Mouse (Mus musculus): ENCODE measurements around the gene Kalrn. TPM values are rescaled to one million over a fixed set of nuclear protein-coding genes. Genes with fewer than 3 reads are reported as not detected.
A peak's percentile ranks its signal among the peaks of the same experiment; 100 is the strongest.

Kalrn gene
- polyA plus RNA-seq, 1 experiment from 2014 or later: 22.8 TPM

- no peak for DNase-seq (ENCODE audit: low spot score)
- H3K4me3 ChIP-seq: no peak overlapping the region
- H3K27me3 ChIP-seq (ENCODE audit: insufficient read depth, poor library complexity, severe bottlenecking): no peaks in the 10 kb centered on the region
- H3K27ac ChIP-seq: peak overlapping the region; percentile 86
- no peaks in the 10 kb centered on the region for H3K9me3 ChIP-seq
- H3K36me3 ChIP-seq: peaks cover 2% of the 10 kb centered on the region
- WGBS: 76% methylated on average over 7 of the region's 7 CpGs
- H3K4me1 ChIP-seq: peaks cover 40% of the 10 kb centered on the region
Observed at GRCm38 (mm10) chr16:34351575-34352150, 221.7 kb downstream of the Kalrn start.

- H3K36me3 ChIP-seq: no peaks in the 10 kb centered on the region
- H3K27ac ChIP-seq: peak overlapping the region; percentile 56; the same call in 1 of the 2 replicates
- 66% methylated on average over 10 of the region's 10 CpGs for WGBS
- no peak for DNase-seq (ENCODE audit: low spot score)
- peaks cover 43% of the 10 kb centered on the region for H3K4me1 ChIP-seq
- no peaks in the 10 kb centered on the region for H3K27me3 ChIP-seq (ENCODE audit: insufficient read depth, poor library complexity, severe bottlenecking)
- H3K4me3 ChIP-seq: no peak overlapping the region
- no peaks in the 10 kb centered on the region for H3K9me3 ChIP-seq
Observed at GRCm38 (mm10) chr16:34347574-34347973, 225.8 kb downstream of the Kalrn start.

DNA sequence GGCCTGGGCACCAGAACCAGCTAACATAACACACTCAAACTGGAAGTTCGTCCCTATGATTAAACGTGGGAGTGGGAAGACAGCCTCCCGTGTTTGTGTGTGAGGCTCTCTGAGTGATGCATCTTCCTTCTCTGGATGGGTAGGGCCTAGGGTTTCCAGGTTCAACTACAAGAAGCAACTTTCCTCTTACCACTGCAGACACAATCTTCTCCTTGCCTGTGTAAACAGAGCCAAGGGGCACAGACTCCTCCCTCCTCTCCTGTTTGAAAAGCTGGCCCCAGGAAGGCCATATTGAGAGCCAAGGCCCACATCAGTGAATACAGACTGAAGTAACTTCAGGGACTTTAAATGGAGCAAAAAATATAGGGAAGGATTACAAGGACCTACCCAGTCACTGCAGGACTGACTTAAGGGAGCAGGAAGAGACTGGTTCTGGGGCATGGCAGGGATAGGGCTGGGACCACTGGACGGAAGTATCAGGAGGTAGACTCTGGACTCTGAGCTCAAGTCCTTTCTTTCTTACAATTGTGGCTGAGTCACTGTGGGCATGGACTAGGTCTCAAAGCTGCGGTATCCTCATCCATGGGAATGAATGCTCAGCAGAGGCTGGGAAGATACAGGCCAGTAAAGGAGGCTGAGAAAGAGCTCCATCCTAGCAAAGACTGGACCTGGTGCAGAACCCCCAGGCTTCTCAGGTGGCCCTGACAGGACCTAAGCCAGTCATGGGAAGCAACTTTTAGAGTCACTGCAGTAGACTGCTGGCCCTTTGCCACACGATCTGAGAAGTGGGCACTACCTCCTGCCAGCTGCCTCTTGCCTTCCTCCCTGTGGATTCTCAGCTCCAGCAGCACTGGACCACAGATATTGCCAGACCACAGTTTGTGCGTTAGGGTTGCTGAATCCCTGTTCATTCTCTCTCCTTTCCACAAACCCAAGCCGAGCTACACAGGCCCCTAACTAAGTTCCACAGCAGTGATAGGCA is 228.1 kb downstream of the Kalrn start:
- Histone ChIP-seq H3K4me1 (peaks cover 34% of the 10 kb centered on the region), H3K9me3 (no peaks in the 10 kb centered on the region), H3K36me3 (no peaks in the 10 kb centered on the region), H3K27me3 (ENCODE audit: insufficient read depth, poor library complexity, severe bottlenecking) (no peaks in the 10 kb centered on the region), H3K27ac (no peak overlapping the region), H3K4me3 (no peak overlapping the region)
- DNase-seq (ENCODE audit: low spot score): no peak
- WGBS: 83% methylated on average over 8 of the region's 8 CpGs

DNA sequence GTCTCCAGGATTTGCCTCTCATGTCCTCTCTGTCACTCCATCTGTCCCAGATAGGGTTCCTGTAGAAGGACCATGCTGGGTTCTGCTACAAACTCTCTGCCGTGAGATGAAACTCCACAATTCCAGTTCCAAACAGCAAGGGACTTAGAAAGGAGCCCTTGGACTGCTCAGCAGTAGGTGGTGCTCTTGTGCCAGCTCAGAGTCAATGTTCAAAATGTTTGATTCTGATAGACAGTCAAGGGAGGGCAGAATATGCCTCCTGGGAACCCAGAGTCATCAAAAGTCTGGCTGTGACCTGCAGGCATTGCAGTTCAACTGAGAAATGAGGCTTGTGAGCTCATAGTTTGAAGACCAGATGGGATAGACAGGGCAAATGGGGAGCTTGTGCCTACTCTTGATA is 229.4 kb downstream of the Kalrn start:
- WGBS: 49% methylated on average over 1 of the region's 1 CpGs
- no peak for DNase-seq (ENCODE audit: low spot score)
- H3K4me1 ChIP-seq: peaks cover 36% of the 10 kb centered on the region
- H3K9me3 ChIP-seq: no peaks in the 10 kb centered on the region
- no peak overlapping the region; the same call in 1 of the 2 replicates for H3K27ac ChIP-seq
- H3K27me3 ChIP-seq (ENCODE audit: insufficient read depth, poor library complexity, severe bottlenecking): no peaks in the 10 kb centered on the region
- H3K36me3 ChIP-seq: no peaks in the 10 kb centered on the region
- no peak overlapping the region for H3K4me3 ChIP-seq

DNA sequence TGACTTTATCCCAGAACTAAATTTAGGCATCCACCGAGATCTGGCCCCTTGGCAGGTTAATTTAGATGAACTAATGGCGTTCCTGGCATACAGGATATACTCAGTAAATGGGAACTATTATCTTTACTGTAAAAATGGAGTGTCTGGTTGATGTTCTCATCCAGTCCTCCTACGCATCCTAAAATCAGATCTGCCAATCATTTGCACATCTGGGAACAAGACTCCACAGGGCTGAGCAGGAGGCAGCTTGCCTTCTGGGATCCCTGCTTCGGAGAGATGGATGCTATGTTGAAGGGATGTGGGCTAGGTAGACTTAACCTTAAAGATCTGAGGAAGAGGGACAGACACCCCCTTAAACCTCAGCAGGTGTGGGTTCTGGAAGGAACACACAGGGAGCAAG is 230.2 kb downstream of the Kalrn start:
- no peak overlapping the region for H3K27ac ChIP-seq
- H3K36me3 ChIP-seq: no peaks in the 10 kb centered on the region
- 72% methylated on average over 4 of the region's 4 CpGs for WGBS
- H3K9me3 ChIP-seq: no peaks in the 10 kb centered on the region
- DNase-seq (ENCODE audit: low spot score): no peak
- H3K4me3 ChIP-seq: no peak overlapping the region
- H3K4me1 ChIP-seq: peaks cover 34% of the 10 kb centered on the region
- H3K27me3 ChIP-seq (ENCODE audit: insufficient read depth, poor library complexity, severe bottlenecking): no peaks in the 10 kb centered on the region

GRCm38 (mm10) chr16:34342369-34343160 is 230.8 kb downstream of the Kalrn start:
- Histone ChIP-seq H3K27ac (0 out of 2 replicates have a peak overlapping the region, but pooled peaks have one; percentile 52), H3K4me3 (no peak overlapping the region), H3K4me1 (peaks cover 29% of the 10 kb centered on the region), H3K27me3 (ENCODE audit: insufficient read depth, poor library complexity, severe bottlenecking) (no peaks in the 10 kb centered on the region), H3K36me3 (no peaks in the 10 kb centered on the region), H3K9me3 (no peaks in the 10 kb centered on the region)
- WGBS: 38% methylated on average over 7 of the region's 7 CpGs
- DNase-seq (ENCODE audit: low spot score): no peak

GRCm38 (mm10) chr16:34334919-34335318 is 238.4 kb downstream of the Kalrn start:
- Histone ChIP-seq H3K9me3 (no peaks in the 10 kb centered on the region), H3K27ac (peak overlapping the region; percentile 45; the same call in 1 of the 2 replicates), H3K36me3 (no peaks in the 10 kb centered on the region), H3K4me1 (peaks cover 40% of the 10 kb centered on the region), H3K4me3 (no peak overlapping the region), H3K27me3 (ENCODE audit: insufficient read depth, poor library complexity, severe bottlenecking) (no peaks in the 10 kb centered on the region)
- DNase-seq (ENCODE audit: low spot score): no peak
- 78% methylated on average over 4 of the region's 4 CpGs for WGBS

DNA sequence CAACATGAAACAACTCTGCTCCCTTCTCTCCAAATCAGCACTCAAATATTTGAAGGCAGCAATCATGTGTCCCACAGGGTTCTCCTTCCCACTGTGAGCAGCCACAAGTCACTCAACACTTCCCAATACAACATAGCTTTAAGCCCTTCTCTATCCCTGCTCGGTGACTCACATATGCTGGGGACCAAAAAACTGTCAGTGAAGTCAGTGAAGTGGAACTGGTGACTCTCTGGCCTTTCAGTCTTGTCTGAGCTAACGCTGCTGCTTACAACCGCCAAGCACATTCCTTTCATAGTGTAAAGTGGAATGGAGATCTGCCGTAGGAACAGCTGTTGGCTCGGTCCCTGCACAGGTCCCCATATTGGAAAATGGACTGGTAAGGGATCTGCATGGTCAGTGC is 241.7 kb downstream of the Kalrn start:
- Histone ChIP-seq H3K4me3 (no peak overlapping the region), H3K27ac (peak overlapping the region; percentile 75), H3K36me3 (no peaks in the 10 kb centered on the region), H3K27me3 (ENCODE audit: insufficient read depth, poor library complexity, severe bottlenecking) (no peaks in the 10 kb centered on the region), H3K4me1 (peaks cover 41% of the 10 kb centered on the region), H3K9me3 (no peaks in the 10 kb centered on the region)
- WGBS: 43% methylated on average over 5 of the region's 5 CpGs
- peak; percentile 79 for DNase-seq (ENCODE audit: low spot score)

- H3K4me3 ChIP-seq: no peak overlapping the region
- 80% methylated on average over 9 of the region's 9 CpGs for WGBS
- no peak overlapping the region; the same call in 1 of the 2 replicates for H3K27ac ChIP-seq
Observed at GRCm38 (mm10) chr16:34329876-34330275, 243.5 kb downstream of the Kalrn start.

GRCm38 (mm10) chr16:34329431-34329873 is 243.9 kb downstream of the Kalrn start:
- no peak overlapping the region; the same call in 1 of the 2 replicates for H3K27ac ChIP-seq
- no peaks in the 10 kb centered on the region for H3K27me3 ChIP-seq (ENCODE audit: insufficient read depth, poor library complexity, severe bottlenecking)
- peaks cover 34% of the 10 kb centered on the region for H3K4me1 ChIP-seq
- WGBS: 62% methylated on average over 12 of the region's 12 CpGs
- H3K36me3 ChIP-seq: no peaks in the 10 kb centered on the region
- H3K9me3 ChIP-seq: no peaks in the 10 kb centered on the region
- H3K4me3 ChIP-seq: no peak overlapping the region
- no peak for DNase-seq (ENCODE audit: low spot score)

More at GRCm38 (mm10) chr16:34329876-34330275, 243.5 kb downstream of the Kalrn start:
- no peaks in the 10 kb centered on the region for H3K27me3 ChIP-seq (ENCODE audit: insufficient read depth, poor library complexity, severe bottlenecking)
- no peaks in the 10 kb centered on the region for H3K36me3 ChIP-seq
- no peaks in the 10 kb centered on the region for H3K9me3 ChIP-seq
- no peak for DNase-seq (ENCODE audit: low spot score)
- H3K4me1 ChIP-seq: peaks cover 39% of the 10 kb centered on the region

DNA sequence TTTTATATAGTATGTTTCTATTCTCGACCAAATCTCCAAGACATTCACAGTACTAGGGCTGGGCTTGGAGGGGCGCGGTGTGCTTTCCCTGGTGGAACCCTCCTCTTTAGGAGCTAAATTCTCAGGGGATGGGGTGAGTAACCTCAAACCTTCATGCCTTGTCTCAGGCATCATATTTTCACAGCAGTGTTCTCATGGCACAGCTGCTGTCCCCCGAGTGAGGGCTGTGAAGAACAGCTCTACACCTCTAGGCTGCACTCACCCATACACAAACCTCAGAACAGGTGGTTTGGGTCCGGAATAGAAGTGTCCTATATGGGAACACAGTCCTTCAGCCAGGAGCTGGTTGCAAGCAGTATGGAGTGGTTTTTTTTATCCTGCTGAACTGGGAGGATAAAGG is 245.4 kb downstream of the Kalrn start:
- WGBS: 73% methylated on average over 5 of the region's 5 CpGs
- no peak for DNase-seq (ENCODE audit: low spot score)
- no peaks in the 10 kb centered on the region for H3K27me3 ChIP-seq (ENCODE audit: insufficient read depth, poor library complexity, severe bottlenecking)
- no peak overlapping the region for H3K27ac ChIP-seq
- H3K4me3 ChIP-seq: no peak overlapping the region
- H3K4me1 ChIP-seq: peaks cover 29% of the 10 kb centered on the region
- no peaks in the 10 kb centered on the region for H3K36me3 ChIP-seq
- no peaks in the 10 kb centered on the region for H3K9me3 ChIP-seq

DNA sequence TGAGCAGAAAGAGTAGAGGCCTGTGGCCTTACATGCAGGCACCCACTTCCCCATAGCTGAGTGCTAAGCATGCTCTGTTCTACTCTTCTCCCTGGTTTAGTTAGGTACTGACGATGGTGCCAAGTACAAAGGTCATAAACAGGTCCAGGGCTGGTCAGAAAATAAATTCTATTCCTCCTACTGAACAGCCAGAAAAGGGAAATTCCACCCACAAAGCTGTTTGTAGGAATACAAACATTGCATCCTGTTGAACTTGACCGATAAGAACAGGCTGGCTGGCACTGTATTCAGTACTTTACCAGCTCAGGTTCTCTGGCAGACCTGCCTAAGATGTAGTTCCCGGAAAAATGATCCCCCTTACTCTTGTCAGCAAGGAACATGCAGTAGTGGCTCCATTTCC is 247.5 kb downstream of the Kalrn start:
- Histone ChIP-seq H3K4me1 (peaks cover 28% of the 10 kb centered on the region), H3K36me3 (no peaks in the 10 kb centered on the region), H3K4me3 (no peak overlapping the region), H3K9me3 (no peaks in the 10 kb centered on the region), H3K27me3 (ENCODE audit: insufficient read depth, poor library complexity, severe bottlenecking) (no peaks in the 10 kb centered on the region), H3K27ac (no peak overlapping the region)
- WGBS: 81% methylated on average over 3 of the region's 3 CpGs
- DNase-seq (ENCODE audit: low spot score): no peak

Data from heart, embryonic 10.5 days (tissue).